Mouse (Mus musculus) CH12.LX (cell line): ENCODE data around the gene Cactin.

ENCODE experiments used
- CHD1 ChIP-seq: IDR thresholded peaks from 2 replicates; pipeline ENCODE4 v1.6.1; 2012; ENCODE audit warnings: low read depth, low read length, improper control_type of control experiment, inconsistent platforms
- CHD2 ChIP-seq: IDR thresholded peaks from 2 replicates; pipeline ENCODE4 v1.6.1; 2011; ENCODE audit warnings: low read length, improper control_type of control experiment
- CTCF ChIP-seq, 2 experiments: IDR thresholded peaks in 1 of 2; conservative IDR thresholded peaks in 1 of 2; 2 replicates each; pipeline ENCODE4 v1.5.1; 2011 to 2012; ENCODE audit warnings: low read depth in 2 of 2, low read length in 2 of 2, improper control_type of control experiment in 1 of 2, inconsistent platforms in 1 of 2, mild to moderate bottlenecking in 1 of 2, moderate library complexity in 1 of 2
- E2F4 ChIP-seq: IDR thresholded peaks from 2 replicates; pipeline ENCODE4 v1.6.1; 2011; ENCODE audit warnings: low read depth, low read length, improper control_type of control experiment; ENCODE audit not compliant: insufficient replicate concordance
- ELF1 ChIP-seq: IDR thresholded peaks from 2 replicates; pipeline ENCODE4 v1.6.1; 2014; ENCODE audit warnings: low read depth, mild to moderate bottlenecking, inconsistent platforms, low read length, improper control_type of control experiment
- EP300 ChIP-seq: IDR thresholded peaks from 2 replicates; pipeline ENCODE4 v1.6.1; 2011; ENCODE audit warnings: low read length, improper control_type of control experiment
- MXI1 ChIP-seq: IDR thresholded peaks from 2 replicates; pipeline ENCODE4 v1.6.1; 2011; ENCODE audit warnings: mild to moderate bottlenecking, low read depth, low read length, improper control_type of control experiment
- NELFE ChIP-seq: IDR thresholded peaks from 2 replicates; pipeline ENCODE4 v1.6.1; 2011; ENCODE audit warnings: low read depth, low read length, improper control_type of control experiment
- POLR2A ChIP-seq: IDR thresholded peaks from 2 replicates; pipeline ENCODE4 v1.6.1; 2011; ENCODE audit warnings: low read depth, mild to moderate bottlenecking, improper control_type of control experiment, low read length
- POLR2AphosphoS2 ChIP-seq: IDR thresholded peaks from 2 replicates; pipeline ENCODE4 v1.6.1; 2011; ENCODE audit warnings: low read depth, low read length, improper control_type of control experiment
- USF1 ChIP-seq: IDR thresholded peaks from 2 replicates; pipeline ENCODE4 v1.6.1; 2014; ENCODE audit warnings: low read depth, mild to moderate bottlenecking, inconsistent platforms, low read length, improper control_type of control experiment
- USF2 ChIP-seq: conservative IDR thresholded peaks from 2 replicates; pipeline ENCODE4 v1.6.1; 2011; ENCODE audit warnings: low read depth, low read length, improper control_type of control experiment
- ZMIZ1 ChIP-seq: IDR thresholded peaks from 2 replicates; pipeline ENCODE4 v1.6.1; 2012; ENCODE audit warnings: low read depth, mild to moderate bottlenecking, inconsistent platforms, low read length, improper control_type of control experiment

GRCm38 (mm10) chr10:81328386-81328785 lies 7.5 kb downstream of the Cactin start, which contains the start of gene Tbxa2r:
- TF ChIP-seq ELF1: no peak
- no peak for TF ChIP-seq POLR2AphosphoS2
- no peak for TF ChIP-seq USF2
- no peak for TF ChIP-seq CHD1
- no peak for TF ChIP-seq E2F4
- TF ChIP-seq ZMIZ1: no peak
- no peak for TF ChIP-seq POLR2A
- no peak for TF ChIP-seq EP300
- TF ChIP-seq USF1: no peak
- TF ChIP-seq MXI1: no peak
- no peak for TF ChIP-seq NELFE
- TF ChIP-seq CTCF (conservative IDR thresholded peaks at IDR 0.05 in 1 of 2, IDR thresholded peaks at IDR 0.05 in 1 of 2; ENCODE audit: low read depth in 2 of 2, low read length in 2 of 2): no peak
- no peak for TF ChIP-seq CHD2
